Mouse (Mus musculus) forebrain, embryonic 11.5 days (tissue): Measurements from ENCODE around the gene Nup43. TPM values are rescaled to one million over a fixed set of nuclear protein-coding genes. Genes with fewer than 3 reads are reported as not detected.

Experiments
- polyA plus RNA-seq: library from polyadenylated mRNA; unstranded; fragments of >200 nt; fragmentation: Nextera tagmentation; extraction: Ambion mirVana; gene quantifications from 2 replicates; pipeline ENCODE4 v1.2.1, GENCODE M21; 2014

The Nup43 gene
- polyA plus RNA-seq, 1 experiment from 2014 or later = 66.6 TPM

Other genes starting within 250 kb of the Nup43 start
- gene Ulbp1, start 193.9 kb upstream of the Nup43 start, polyA plus RNA-seq = 1.1 and 2.3 TPM in 2 replicates
- gene Lrp11, start 77.7 kb upstream of the Nup43 start, polyA plus RNA-seq = 14.7 and 18.5 TPM in 2 replicates
- 140 and 141 TPM in 2 replicates for gene Pcmt1, start 13.6 kb downstream of the Nup43 start, polyA plus RNA-seq
- gene Lats1, start 13.7 kb downstream of the Nup43 start, polyA plus RNA-seq = 14.9 and 15.1 TPM in 2 replicates
- 71.5 and 73.2 TPM in 2 replicates for gene Katna1, start 58.5 kb downstream of the Nup43 start, polyA plus RNA-seq
- gene Ginm1, start 125.3 kb downstream of the Nup43 start, polyA plus RNA-seq = 51.5 and 55.2 TPM in 2 replicates
- gene Ppil4, start 125.4 kb downstream of the Nup43 start, polyA plus RNA-seq = 47.2 and 49.6 TPM in 2 replicates
- gene Zc3h12d, start 165.0 kb downstream of the Nup43 start, polyA plus RNA-seq = 0.04 TPM in 1 of 2 replicates, not detected in the other